Mouse (Mus musculus) embryonic fibroblast, embryonic 13.5 days (primary cell): Measurements from ENCODE around the gene Wdr54. TPM values are rescaled to one million over a fixed set of nuclear protein-coding genes. Genes with fewer than 3 reads are reported as not detected.
A peak's percentile ranks its signal among the peaks of the same experiment; 100 is the strongest.

Source experiments
- H3K27ac ChIP-seq: 2 replicates; pipeline ENCODE4 v1.5.1; 2012; ENCODE audit warnings: low read length, control low read depth, inconsistent platforms; ENCODE audit not compliant: insufficient read depth
- H3K4me1 ChIP-seq: 2 replicates; pipeline ENCODE4 v1.6.1; 2011; ENCODE audit warnings: low read length; ENCODE audit not compliant: control insufficient read depth, insufficient read depth
- H3K4me3 ChIP-seq: 2 replicates; pipeline ENCODE4 v1.5.1; 2011; ENCODE audit warnings: mild to moderate bottlenecking, control low read depth, low read length; ENCODE audit not compliant: insufficient read depth
- CTCF ChIP-seq: IDR thresholded peaks from 2 replicates; pipeline ENCODE4 v1.5.1; 2011; ENCODE audit warnings: mild to moderate bottlenecking, control low read depth, low read length, moderate library complexity, borderline replicate concordance; ENCODE audit not compliant: insufficient read depth
- POLR2A ChIP-seq: IDR thresholded peaks from 2 replicates; pipeline ENCODE4 v1.6.1; 2011; ENCODE audit warnings: low read depth, mild to moderate bottlenecking, control low read depth, low read length, moderate library complexity
- polyA plus RNA-seq: library from polyadenylated mRNA; stranded (reverse); fragments of >200 nt; gene quantifications from 2 replicates; pipeline ENCODE4 v1.2.4, GENCODE M21; 2011; ENCODE audit warnings: low read depth; ENCODE audit not compliant: missing spikeins, insufficient read length

The Wdr54 gene
- 5.4 TPM in 2 replicates for polyA plus RNA-seq

DNA sequence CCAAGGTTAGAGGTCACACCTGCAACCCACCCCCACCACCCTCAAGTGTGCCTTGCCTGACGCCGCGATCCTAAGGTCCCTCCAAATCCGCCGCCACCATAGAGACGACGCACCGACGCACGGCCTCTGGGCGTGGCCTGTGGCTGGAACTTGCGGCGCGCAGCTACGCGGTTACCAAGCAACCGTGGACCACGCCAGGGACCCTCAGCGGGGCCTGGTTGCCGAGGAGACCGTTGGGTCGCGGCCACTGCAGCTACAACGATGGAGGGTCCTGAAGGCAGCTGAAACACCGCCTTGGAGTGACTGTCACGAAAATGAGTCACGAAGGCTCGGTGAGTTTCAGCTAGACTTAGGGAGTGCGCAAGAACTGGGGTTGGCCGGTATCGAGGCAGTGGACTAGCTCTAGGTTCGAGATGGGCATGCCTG lies at the start of gene Wdr54, which contains the start of gene 1700003E16Rik:
Wdr54 (minus strand) TSS at position 139 of the 426 bp plus-strand sequence.
1700003E16Rik (plus strand) TSS at position 146 of the 426 bp plus-strand sequence.
- TF ChIP-seq POLR2A: peak; percentile 67
- no peak for TF ChIP-seq CTCF
- Histone ChIP-seq H3K4me3 (peak within 1 kb of the TSS; percentile 59), H3K27ac (no peak within 1 kb of the TSS), H3K4me1 (no peaks in the 10 kb centered on the region)

DNA sequence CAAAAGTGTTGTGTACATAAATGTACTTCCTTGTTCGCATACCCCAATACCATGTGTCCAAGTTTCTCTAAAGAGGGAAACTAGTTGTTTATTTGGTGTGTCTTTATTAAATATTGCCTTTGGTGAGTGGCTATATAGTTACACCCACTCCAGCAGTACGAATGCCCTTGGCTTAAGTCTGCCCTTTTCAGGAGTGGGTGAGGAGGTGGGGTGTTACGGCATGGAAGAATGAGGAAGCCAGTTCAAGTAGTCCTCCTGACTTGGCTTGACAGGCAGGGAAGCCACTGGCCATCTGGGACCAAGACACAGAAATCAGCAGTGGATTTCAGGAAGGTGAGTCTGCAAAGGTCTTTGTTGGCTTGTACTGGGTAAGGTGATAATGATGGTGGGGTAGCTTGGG lies 49.7 kb upstream of the Wdr54 start:
- TF ChIP-seq POLR2A (no peak), CTCF (no peak)
- H3K4me1 ChIP-seq: no peaks in the 10 kb centered on the region

DNA sequence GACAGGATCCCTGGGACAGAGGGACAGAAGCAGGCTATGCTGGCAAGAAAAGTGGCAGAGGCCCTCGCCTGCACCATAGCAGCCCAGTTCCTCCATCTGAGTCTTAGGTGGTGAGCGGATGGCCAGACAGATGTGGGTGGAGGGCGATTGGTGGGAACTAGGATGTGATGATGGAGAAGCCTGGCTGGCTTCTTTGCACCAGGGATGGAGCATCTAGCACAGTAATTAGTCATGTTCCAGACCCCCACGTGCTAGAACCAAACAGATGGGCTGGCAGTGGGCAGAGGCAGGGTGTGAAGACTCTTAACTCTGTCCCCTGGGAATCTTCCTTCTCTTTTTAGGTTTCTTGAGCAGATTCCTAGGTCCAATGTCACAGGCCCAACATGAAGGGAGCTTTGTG lies 47.1 kb upstream of the Wdr54 start:
- no peak for TF ChIP-seq POLR2A
- no peak for TF ChIP-seq CTCF

More for the DNA sequence above, 49.7 kb upstream of the Wdr54 start:
- Histone ChIP-seq H3K4me3 (no peak overlapping the region), H3K27ac (no peak overlapping the region)

DNA sequence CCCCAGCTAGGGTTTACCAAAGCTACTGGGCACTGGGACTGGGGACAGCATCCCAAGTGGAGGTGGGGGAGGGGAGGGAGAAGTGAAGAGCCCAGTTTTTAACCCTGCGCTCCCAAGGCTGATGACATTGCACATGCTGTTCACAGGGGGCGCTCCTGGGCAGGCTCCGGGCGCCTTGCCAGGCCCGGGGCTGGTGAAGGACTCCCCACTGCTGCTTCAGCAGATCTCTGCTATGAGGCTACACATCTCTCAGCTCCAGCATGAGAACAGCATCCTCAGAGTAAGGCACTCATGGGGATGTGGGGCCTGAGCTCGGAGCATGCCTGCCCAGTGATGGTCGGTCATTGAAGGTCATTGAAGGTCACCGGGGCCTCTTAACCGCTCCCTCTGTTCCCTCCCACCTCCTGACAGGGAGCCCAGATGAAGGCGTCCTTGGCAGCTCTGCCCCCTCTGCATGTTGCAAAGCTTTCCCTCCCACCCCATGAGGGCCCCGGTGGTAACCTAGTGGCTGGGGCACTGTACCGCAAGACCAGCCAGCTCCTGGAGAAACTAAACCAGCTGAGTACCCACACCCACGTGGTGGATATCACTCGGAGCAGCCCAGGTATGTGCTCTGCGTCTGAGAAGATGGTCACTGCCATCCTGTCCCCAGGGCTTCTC lies 41.3 kb upstream of the Wdr54 start:
- Histone ChIP-seq H3K4me3 (no peak overlapping the region), H3K27ac (no peak overlapping the region), H3K4me1 (no peaks in the 10 kb centered on the region)
- TF ChIP-seq CTCF: no peak
- TF ChIP-seq POLR2A: no peak

More for the DNA sequence above, 47.1 kb upstream of the Wdr54 start:
- H3K4me1 ChIP-seq: no peaks in the 10 kb centered on the region
- no peak overlapping the region for H3K4me3 ChIP-seq
- H3K27ac ChIP-seq: no peak overlapping the region

DNA sequence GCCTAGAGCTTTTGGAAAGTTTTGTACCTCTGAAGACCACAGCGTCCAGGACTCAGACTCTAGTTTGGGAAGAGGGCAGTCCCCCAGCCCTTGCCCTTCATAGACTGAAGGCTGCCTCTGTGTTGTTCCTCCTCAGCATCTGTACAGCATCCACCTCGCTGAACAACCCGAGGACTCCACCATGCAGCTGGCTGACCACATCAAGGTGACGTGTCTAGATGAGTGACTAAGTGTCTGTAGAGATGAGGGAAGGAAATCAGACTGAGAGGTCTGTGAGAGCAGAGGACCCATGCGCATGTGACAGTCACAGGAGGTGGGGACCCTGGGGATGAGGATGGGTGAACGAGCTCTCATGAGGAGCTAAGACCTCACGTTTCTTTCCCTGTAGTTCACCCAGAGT lies 37.4 kb upstream of the Wdr54 start:
- TF ChIP-seq CTCF (no peak), POLR2A (no peak)
- Histone ChIP-seq H3K4me3 (no peak overlapping the region), H3K4me1 (no peaks in the 10 kb centered on the region), H3K27ac (no peak overlapping the region)

DNA sequence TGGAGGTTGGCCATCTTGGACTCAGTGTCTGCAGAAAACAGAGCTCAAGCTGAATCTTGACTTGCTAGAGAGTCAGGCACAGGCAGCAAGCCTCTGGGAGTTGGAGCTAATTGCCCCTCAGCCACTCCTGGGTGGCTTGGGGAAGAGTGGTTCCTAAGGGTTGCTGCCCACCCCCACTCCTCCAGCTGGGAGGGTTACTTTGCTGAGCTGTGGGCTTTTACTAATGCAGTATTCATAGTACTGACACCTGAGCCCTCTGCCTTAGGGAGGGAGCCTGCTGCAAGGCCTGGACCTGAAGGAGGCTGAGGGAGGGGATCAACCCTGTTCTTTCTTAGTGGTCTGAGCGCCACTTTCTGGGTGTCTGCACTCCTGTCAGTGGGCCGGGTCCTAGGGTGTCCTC lies 30.7 kb upstream of the Wdr54 start:
- no peak overlapping the region for H3K4me3 ChIP-seq
- no peak overlapping the region for H3K27ac ChIP-seq
- TF ChIP-seq CTCF: no peak
- no peak for TF ChIP-seq POLR2A
- H3K4me1 ChIP-seq: no peaks in the 10 kb centered on the region; the same call in 1 of the 2 replicates

DNA sequence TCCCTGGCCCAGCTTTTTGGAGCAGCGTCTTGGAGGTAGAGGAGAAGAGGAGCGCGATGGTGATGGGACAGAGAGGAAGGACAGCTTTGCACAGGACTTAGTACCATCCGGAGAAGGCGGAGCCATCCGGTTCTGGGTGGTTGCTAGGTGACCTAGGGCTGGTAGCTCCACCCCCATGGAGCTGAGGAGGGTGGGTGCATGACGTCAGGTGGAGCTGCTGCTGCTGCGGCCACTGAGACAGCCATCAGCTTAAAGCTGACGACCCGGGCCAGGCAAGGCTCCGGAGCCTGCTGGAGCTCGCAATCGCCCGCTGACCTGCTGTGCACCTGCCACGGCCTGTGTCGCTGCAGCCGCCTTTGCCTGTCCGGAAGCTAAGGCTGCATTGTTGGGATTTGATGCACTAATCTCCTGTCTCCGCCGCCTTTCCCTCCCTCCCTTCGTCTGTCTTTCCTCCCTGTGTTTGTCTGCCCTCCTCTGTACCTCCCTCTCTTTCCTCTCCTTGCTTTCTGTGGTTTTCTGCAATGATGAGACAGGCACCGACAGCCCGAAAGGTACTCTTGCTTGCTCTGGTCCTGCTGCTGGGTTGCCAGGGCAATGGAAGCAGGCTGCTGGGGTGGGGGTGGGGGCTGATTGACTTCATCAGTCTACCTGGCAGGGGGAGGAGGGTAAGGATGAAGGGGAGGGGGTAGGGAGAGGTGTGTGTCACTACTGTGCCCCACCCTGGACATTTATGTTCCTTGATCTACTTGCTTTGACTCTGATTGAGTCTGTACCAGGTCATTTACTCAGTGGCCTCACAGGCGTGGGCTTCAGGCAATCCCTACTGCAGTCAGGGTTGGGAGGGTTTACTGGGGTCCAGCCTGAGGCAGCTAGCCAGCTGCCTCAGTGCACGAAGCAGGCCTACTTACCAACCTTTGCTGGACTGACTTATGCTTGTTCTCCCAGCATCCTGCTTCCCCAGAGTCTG lies 30.0 kb upstream of the Wdr54 start:
- Histone ChIP-seq H3K4me1 (no peaks in the 10 kb centered on the region; the same call in 1 of the 2 replicates), H3K27ac (no peak overlapping the region), H3K4me3 (no peak overlapping the region)
- TF ChIP-seq POLR2A (no peak), CTCF (no peak)

DNA sequence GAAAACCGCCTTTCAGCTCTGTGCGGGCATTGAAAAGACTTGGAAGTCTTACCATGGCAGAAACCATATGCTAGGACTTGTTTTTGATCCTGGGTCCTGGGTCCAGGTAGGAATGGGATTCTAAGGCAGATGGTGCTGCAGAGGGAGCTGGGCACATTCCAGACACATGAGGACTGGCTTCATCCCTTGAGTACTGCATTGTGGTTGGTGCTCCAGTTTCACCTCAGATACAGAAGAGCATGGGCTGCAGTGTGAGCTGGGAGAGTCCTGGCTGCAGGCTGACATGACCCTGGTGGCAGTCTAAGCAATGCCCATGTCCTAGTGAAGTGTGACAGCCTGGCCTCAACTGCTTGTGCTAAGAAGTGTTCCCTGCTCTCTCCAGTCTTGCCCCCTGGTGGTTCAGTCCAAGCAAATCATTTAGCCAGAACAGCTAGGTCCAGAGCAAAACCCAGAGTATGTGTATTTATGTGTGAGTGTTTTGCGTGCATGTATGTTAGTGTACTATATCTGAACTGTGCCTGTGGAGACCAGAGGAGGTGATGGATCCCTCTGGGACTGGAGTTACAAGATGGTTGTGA lies 28.8 kb upstream of the Wdr54 start:
- Histone ChIP-seq H3K27ac (no peak overlapping the region), H3K4me3 (no peak overlapping the region), H3K4me1 (no peaks in the 10 kb centered on the region; the same call in 1 of the 2 replicates)
- no peak for TF ChIP-seq POLR2A
- TF ChIP-seq CTCF: peak; percentile 40; the same call in 1 of the 2 replicates

DNA sequence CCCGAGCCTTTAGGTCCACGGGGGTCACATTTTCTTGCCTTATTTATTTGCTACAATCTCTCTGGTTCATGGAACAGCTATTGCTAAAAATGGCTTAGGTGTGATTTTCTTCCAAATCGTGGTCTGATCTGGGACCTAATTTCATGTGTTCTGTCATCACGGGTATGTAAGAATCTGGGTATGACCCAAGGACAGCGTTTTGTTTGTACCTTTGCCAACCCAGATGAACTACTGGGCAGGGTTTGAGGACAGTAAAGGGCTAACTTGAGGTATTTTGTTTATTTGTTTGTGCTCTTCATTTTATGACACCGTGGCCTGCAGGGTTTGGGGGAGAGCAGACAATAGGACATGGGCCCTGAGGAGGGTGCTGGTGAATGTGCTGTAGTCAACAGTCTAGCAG lies 24.4 kb upstream of the Wdr54 start:
- H3K4me1 ChIP-seq: no peaks in the 10 kb centered on the region; the same call in 1 of the 2 replicates
- H3K27ac ChIP-seq: no peak overlapping the region
- no peak for TF ChIP-seq CTCF
- TF ChIP-seq POLR2A: no peak
- H3K4me3 ChIP-seq: no peak overlapping the region
